Comparison of ENCODE assay signal across 8 mouse cellular contexts in genomic region chr9:46013616-46014015, GRCm38 (mm10). TPM values are rescaled to one million over a fixed set of nuclear protein-coding genes. Genes with fewer than 3 reads are reported as not detected.
DNase-seq lines count a peak whose midpoint lies in the region; ATAC-seq and TF ChIP-seq lines count a peak whose summit lies in the region.

No protein-coding gene starts in this region.

- 0% methylated on average over 5 of the region's 5 CpGs for WGBS in cerebellum, adult 2 months
- WGBS in spleen, adult 2 months, result 1% methylated on average over 5 of the region's 5 CpGs
- 3% methylated on average over 5 of the region's 5 CpGs for WGBS in limb, embryonic 13.5 days
- WGBS in stomach, embryonic 16.5 days, result 2% methylated on average over 5 of the region's 5 CpGs

- peak overlapping the region; percentile 97 for H3K9ac ChIP-seq in limb, embryonic 13.5 days
- peak overlapping the region; percentile 98 for H3K9ac ChIP-seq in stomach, embryonic 16.5 days (ENCODE audit: low read length)

- ATAC-seq in limb, embryonic 13.5 days (ENCODE audit: low FRiP score, low read depth), result no peak
- no peak for ATAC-seq in stomach, embryonic 16.5 days (ENCODE audit: insufficient read depth, low FRiP score)

- H3K27ac ChIP-seq in cerebellum, adult 2 months (ENCODE audit: insufficient read depth, low read length), result peak overlapping the region; percentile 89
- H3K27ac ChIP-seq in spleen, adult 2 months (ENCODE audit: insufficient read depth, low read length), result peak overlapping the region; percentile 73
- peak overlapping the region; percentile 83; the same call in 1 of the 2 replicates for H3K27ac ChIP-seq in limb, embryonic 13.5 days
- peak overlapping the region; percentile 93 for H3K27ac ChIP-seq in stomach, embryonic 16.5 days (ENCODE audit: low read length)

- peaks cover 12% of the 10 kb centered on the region for H3K4me1 ChIP-seq in cerebellum, adult 2 months (ENCODE audit: control insufficient read depth, insufficient read depth, low read length)
- H3K4me1 ChIP-seq in spleen, adult 2 months (ENCODE audit: control insufficient read depth, insufficient read depth, insufficient read length), result peaks cover 9% of the 10 kb centered on the region; the same call in 1 of the 2 replicates
- peaks cover 41% of the 10 kb centered on the region for H3K4me1 ChIP-seq in limb, embryonic 13.5 days
- peaks cover 41% of the 10 kb centered on the region for H3K4me1 ChIP-seq in stomach, embryonic 16.5 days (ENCODE audit: control insufficient read depth, insufficient read depth, low read length)

- no peaks in the 10 kb centered on the region for H3K27me3 ChIP-seq in cerebellum, adult 2 months (ENCODE audit: control insufficient read depth, insufficient read depth, low read length)
- no peaks in the 10 kb centered on the region for H3K27me3 ChIP-seq in spleen, adult 2 months (ENCODE audit: control insufficient read depth, insufficient read depth, low read length)
- H3K27me3 ChIP-seq in limb, embryonic 13.5 days, result no peaks in the 10 kb centered on the region
- H3K27me3 ChIP-seq in stomach, embryonic 16.5 days (ENCODE audit: control insufficient read depth, insufficient read depth, low read length), result no peaks in the 10 kb centered on the region

- no peak for TF ChIP-seq POLR2A in cerebellum, adult 2 months (IDR thresholded peaks at IDR 0.05; ENCODE audit: borderline replicate concordance, insufficient read depth, low read length)
- no peak for TF ChIP-seq POLR2A in spleen, adult 2 months (IDR thresholded peaks at IDR 0.05; ENCODE audit: low read depth, low read length)

- peak overlapping the region; percentile 86 for H3K4me2 ChIP-seq in limb, embryonic 13.5 days (replicated peaks)
- H3K4me2 ChIP-seq in stomach, embryonic 16.5 days (ENCODE audit: low read depth, low read length), result peak overlapping the region; percentile 85

- H3K9me3 ChIP-seq in limb, embryonic 13.5 days, result no peaks in the 10 kb centered on the region
- H3K9me3 ChIP-seq in stomach, embryonic 16.5 days (replicated peaks; ENCODE audit: control insufficient read depth, low read length), result no peaks in the 10 kb centered on the region

- DNase-seq in cerebellum, adult 2 months, result no peak
- no peak for DNase-seq in cerebellum, postnatal 36 days
- DNase-seq in spleen, adult 2 months (ENCODE audit: low read depth in 1 of 2, low spot score in 2 of 2), result no peak
- DNase-seq in spleen, postnatal 4 days (ENCODE audit: low spot score in 2 of 2), result no peak
- DNase-seq in thymus, postnatal 25 days, result no peak
- no peak for DNase-seq in cerebellum, postnatal 4 days (ENCODE audit: low spot score in 2 of 2)

- no peaks in the 10 kb centered on the region for H3K36me3 ChIP-seq in spleen, adult 2 months (ENCODE audit: control insufficient read depth, insufficient read depth, low read length)
- peaks cover 4% of the 10 kb centered on the region; the same call in 1 of the 2 replicates for H3K36me3 ChIP-seq in limb, embryonic 13.5 days
- H3K36me3 ChIP-seq in stomach, embryonic 16.5 days (ENCODE audit: control insufficient read depth, insufficient read depth, low read length), result no peaks in the 10 kb centered on the region

- peak overlapping the region; percentile 81 for H3K4me3 ChIP-seq in cerebellum, adult 2 months (replicated peaks; ENCODE audit: insufficient read depth, low read depth, low read length)
- peak overlapping the region; percentile 93 for H3K4me3 ChIP-seq in spleen, adult 2 months (ENCODE audit: extremely low read depth, insufficient read depth, insufficient read length)
- H3K4me3 ChIP-seq in limb, embryonic 13.5 days, result peak overlapping the region; percentile 96
- peak overlapping the region; percentile 97 for H3K4me3 ChIP-seq in stomach, embryonic 16.5 days (replicated peaks; ENCODE audit: low read length)

- no peak for TF ChIP-seq CTCF in cerebellum, adult 2 months (IDR thresholded peaks at IDR 0.05; ENCODE audit: borderline replicate concordance, insufficient read depth, low read depth, low read length)
- TF ChIP-seq CTCF in spleen, adult 2 months (IDR thresholded peaks at IDR 0.05; ENCODE audit: extremely low read depth, insufficient read depth, insufficient read length, insufficient replicate concordance), result no peak

RNA-seq across cellular contexts. Expression of gene Sik3, which starts 1.0 kb away (rescaled TPM):
- polyA plus RNA-seq in cerebellum, adult 2 months (2012; rRNA removed), result 63.1 and 69.1 TPM in 2 replicates
- 13.4 and 13.7 TPM in 2 replicates for polyA plus RNA-seq in spleen, adult 2 months (2012; rRNA removed)
- polyA plus RNA-seq in limb, embryonic 13.5 days (2015; fragmentation: Nextera tagmentation; extraction: Ambion mirVana), result 8.2 and 9.4 TPM in 2 replicates
- polyA plus RNA-seq in stomach, embryonic 16.5 days (2015; fragmentation: Nextera tagmentation; extraction: Ambion mirVana), result 5.1 and 5.7 TPM in 2 replicates

RNA-seq across cellular contexts. Expression of gene Pafah1b2, which starts 1.1 kb away (rescaled TPM):
- polyA plus RNA-seq in cerebellum, adult 2 months (2012; rRNA removed), result 108 and 111 TPM in 2 replicates
- polyA plus RNA-seq in spleen, adult 2 months (2012; rRNA removed), result 10.3 and 12.1 TPM in 2 replicates
- 201 and 218 TPM in 2 replicates for polyA plus RNA-seq in limb, embryonic 13.5 days (2015; fragmentation: Nextera tagmentation; extraction: Ambion mirVana)
- 143 and 152 TPM in 2 replicates for polyA plus RNA-seq in stomach, embryonic 16.5 days (2015; fragmentation: Nextera tagmentation; extraction: Ambion mirVana)

RNA-seq across cellular contexts. Expression of gene Sidt2, which starts 58.6 kb away (rescaled TPM):
- 130 and 142 TPM in 2 replicates for polyA plus RNA-seq in cerebellum, adult 2 months (2012; rRNA removed)
- polyA plus RNA-seq in spleen, adult 2 months (2012; rRNA removed), result 322 and 583 TPM in 2 replicates
- 40.0 and 40.2 TPM in 2 replicates for polyA plus RNA-seq in limb, embryonic 13.5 days (2015; fragmentation: Nextera tagmentation; extraction: Ambion mirVana)
- polyA plus RNA-seq in stomach, embryonic 16.5 days (2015; fragmentation: Nextera tagmentation; extraction: Ambion mirVana), result 40.9 and 41.7 TPM in 2 replicates
